Mouse (Mus musculus) intestine, embryonic 16.5 days (tissue): ENCODE results near the gene Commd9. TPM values are rescaled to one million over a fixed set of nuclear protein-coding genes. Genes with fewer than 3 reads are reported as not detected.

Source experiments
- ATAC-seq: fragments of 200-750 bp; cut with Nextera tagmentation; 2 replicates; pipeline ENCODE4 v1.8.0; 2017; ENCODE audit warnings: moderate TSS enrichment, moderate library complexity
- H3K27ac ChIP-seq: fragments of 300-500 bp; sonication (generic); 2 replicates; pipeline ENCODE4 v1.5.1; 2014; ENCODE audit warnings: mild to moderate bottlenecking, low read length
- H3K27me3 ChIP-seq: fragments of 300-500 bp; sonication (generic); replicated peaks from 2 replicates; pipeline ENCODE4 v1.6.1; 2014; ENCODE audit warnings: low read length, control low read depth, mixed read lengths; ENCODE audit not compliant: control insufficient read depth, insufficient read depth
- H3K36me3 ChIP-seq: fragments of 300-500 bp; sonication (generic); 2 replicates; pipeline ENCODE4 v1.6.1; 2014; ENCODE audit warnings: low read length, control low read depth; ENCODE audit not compliant: control insufficient read depth, insufficient read depth
- H3K4me1 ChIP-seq: fragments of 300-500 bp; sonication (generic); 2 replicates; pipeline ENCODE4 v1.6.1; 2014; ENCODE audit warnings: low read length, control low read depth, mixed read lengths; ENCODE audit not compliant: control insufficient read depth, insufficient read depth
- H3K4me2 ChIP-seq: fragments of 300-500 bp; sonication (generic); 2 replicates; pipeline ENCODE4 v1.6.1; 2014; ENCODE audit warnings: low read depth, low read length, control low read depth
- H3K4me3 ChIP-seq: fragments of 300-500 bp; sonication (generic); 2 replicates; pipeline ENCODE4 v1.5.1; 2014; ENCODE audit warnings: mild to moderate bottlenecking, low read length
- H3K9ac ChIP-seq: fragments of 300-500 bp; sonication (generic); 2 replicates; pipeline ENCODE4 v1.6.1; 2014; ENCODE audit warnings: low read depth, low read length
- H3K9me3 ChIP-seq: fragments of 300-500 bp; sonication (generic); 2 replicates; pipeline ENCODE4 v1.6.1; 2016; ENCODE audit warnings: low read length, control low read depth; ENCODE audit not compliant: control insufficient read depth
- WGBS: fragments of 180-500 bp; shearing (Covaris S2); extraction: QIAGEN DNeasy Blood & Tissue Kit; methylation state at CpG from one replicate; pipeline ENCODE4 v1.1.7; 2014; 5-methylcytosine and 5-hydroxymethylcytosine counted together
- polyA plus RNA-seq: library from polyadenylated mRNA; unstranded; fragments of >200 nt; fragmentation: Nextera tagmentation; extraction: Ambion mirVana; gene quantifications from 2 replicates; pipeline ENCODE4 v1.2.1, GENCODE M21; 2015

The Commd9 gene
- polyA plus RNA-seq, 1 experiment from 2014 or later = 79.1 TPM

GRCm38 (mm10) chr2:101932169-101932936, 46.3 kb downstream of the Commd9 start:
- no peaks in the 10 kb centered on the region for H3K9me3 ChIP-seq
- H3K27me3 ChIP-seq = no peaks in the 10 kb centered on the region
- H3K4me1 ChIP-seq = peaks cover 2% of the 10 kb centered on the region
- no peaks in the 10 kb centered on the region for H3K36me3 ChIP-seq
- no peak overlapping the region for H3K9ac ChIP-seq
- ATAC-seq = peak; percentile 94
- peak overlapping the region; percentile 7; the same call in 1 of the 2 replicates for H3K4me2 ChIP-seq
- peak overlapping the region; percentile 38; the same call in 1 of the 2 replicates for H3K27ac ChIP-seq
- H3K4me3 ChIP-seq = no peak overlapping the region
- 64% methylated on average over 14 of the region's 14 CpGs for WGBS

GRCm38 (mm10) chr2:101933301-101933700, 47.3 kb downstream of the Commd9 start:
- no peak overlapping the region for H3K4me2 ChIP-seq
- H3K9me3 ChIP-seq = no peaks in the 10 kb centered on the region
- no peak overlapping the region for H3K27ac ChIP-seq
- ATAC-seq = no peak
- H3K27me3 ChIP-seq = no peaks in the 10 kb centered on the region
- 89% methylated on average over 3 of the region's 3 CpGs for WGBS
- H3K36me3 ChIP-seq = no peaks in the 10 kb centered on the region
- peaks cover 2% of the 10 kb centered on the region for H3K4me1 ChIP-seq
- no peak overlapping the region for H3K4me3 ChIP-seq
- H3K9ac ChIP-seq = no peak overlapping the region

GRCm38 (mm10) chr2:101935006-101935405, 49.0 kb downstream of the Commd9 start:
- ATAC-seq = no peak
- Histone ChIP-seq H3K4me3 (no peak overlapping the region), H3K9me3 (no peaks in the 10 kb centered on the region), H3K27ac (no peak overlapping the region), H3K4me2 (no peak overlapping the region), H3K36me3 (no peaks in the 10 kb centered on the region), H3K4me1 (peaks cover 2% of the 10 kb centered on the region), H3K27me3 (no peaks in the 10 kb centered on the region), H3K9ac (no peak overlapping the region)
- WGBS = 69% methylated on average over 1 of the region's 1 CpGs

- H3K4me2 ChIP-seq = no peak overlapping the region
- H3K4me1 ChIP-seq = no peaks in the 10 kb centered on the region
- H3K9me3 ChIP-seq = no peaks in the 10 kb centered on the region
- no peak overlapping the region for H3K27ac ChIP-seq
- 75% methylated on average over 7 of the region's 7 CpGs for WGBS
- H3K36me3 ChIP-seq = no peaks in the 10 kb centered on the region
- no peaks in the 10 kb centered on the region for H3K27me3 ChIP-seq
- H3K4me3 ChIP-seq = no peak overlapping the region
- no peak overlapping the region for H3K9ac ChIP-seq
- ATAC-seq = no peak
These were observed 64.9 kb downstream of the Commd9 start for GRCm38 (mm10) chr2:101950716-101951520.

Other genes with a start within 250 kb of the Commd9 start
- gene Rag1, start 236.7 kb upstream of the Commd9 start, polyA plus RNA-seq = 0.01 and 0.04 TPM in 2 replicates
- gene B230118H07Rik, start 236.7 kb upstream of the Commd9 start, polyA plus RNA-seq = 46.4 and 49.2 TPM in 2 replicates
- gene Traf6, start 207.8 kb upstream of the Commd9 start, polyA plus RNA-seq = 7.1 and 7.3 TPM in 2 replicates
- gene Prr5l, start 3.2 kb upstream of the Commd9 start, polyA plus RNA-seq = 23.9 and 31.0 TPM in 2 replicates